Mouse (Mus musculus) liver, embryonic 15.5 days (tissue): ENCODE results near the gene Traf5. TPM values are rescaled to one million over a fixed set of nuclear protein-coding genes. Genes with fewer than 3 reads are reported as not detected.

Experiments
- ATAC-seq: fragments of 200-750 bp; cut with Nextera tagmentation; 2 replicates; pipeline ENCODE4 v1.8.0; 2017; ENCODE audit warnings: moderate number of reproducible peaks, mild to moderate bottlenecking, moderate library complexity; ENCODE audit not compliant: insufficient read depth
- H3K27ac ChIP-seq: fragments of 300-500 bp; sonication (generic); replicated peaks from 2 replicates; pipeline ENCODE4 v1.5.1; 2015; ENCODE audit warnings: mild to moderate bottlenecking, inconsistent platforms
- H3K27me3 ChIP-seq: fragments of 300-500 bp; sonication (generic); 2 replicates; pipeline ENCODE4 v1.6.1; 2015; ENCODE audit warnings: mild to moderate bottlenecking, inconsistent platforms
- H3K36me3 ChIP-seq: fragments of 300-500 bp; sonication (generic); replicated peaks from 2 replicates; pipeline ENCODE4 v1.6.1; 2015; ENCODE audit warnings: moderate library complexity, mild to moderate bottlenecking, inconsistent platforms
- H3K4me1 ChIP-seq: fragments of 300-500 bp; sonication (generic); replicated peaks from 2 replicates; pipeline ENCODE4 v1.6.1; 2015; ENCODE audit warnings: inconsistent platforms
- H3K4me2 ChIP-seq: fragments of 300-500 bp; sonication (generic); 2 replicates; pipeline ENCODE4 v1.6.1; 2015; ENCODE audit warnings: moderate library complexity, mild to moderate bottlenecking, inconsistent platforms
- H3K4me3 ChIP-seq: fragments of 300-500 bp; sonication (generic); replicated peaks from 2 replicates; pipeline ENCODE4 v1.5.1; 2015; ENCODE audit warnings: mild to moderate bottlenecking, inconsistent platforms
- H3K9ac ChIP-seq: fragments of 300-500 bp; sonication (generic); 2 replicates; pipeline ENCODE4 v1.6.1; 2015; ENCODE audit warnings: moderate library complexity, mild to moderate bottlenecking, inconsistent platforms
- H3K9me3 ChIP-seq: fragments of 300-500 bp; sonication (generic); replicated peaks from 2 replicates; pipeline ENCODE4 v1.6.1; 2016; ENCODE audit warnings: inconsistent platforms
- WGBS: fragments of 180-500 bp; shearing (Covaris S2); methylation state at CpG from one replicate; pipeline ENCODE4 v1.1.7; 2015; ENCODE audit warnings: mixed read lengths; ENCODE audit not compliant: insufficient replicate concordance; 5-methylcytosine and 5-hydroxymethylcytosine counted together
- polyA plus RNA-seq: library from polyadenylated mRNA; unstranded; fragments of >200 nt; fragmentation: Nextera tagmentation; extraction: Ambion mirVana; gene quantifications from 2 replicates; pipeline ENCODE4 v1.2.1, GENCODE M21; 2015

Traf5 gene
- polyA plus RNA-seq, 1 experiment from 2014 or later = 8.0 TPM

- Histone ChIP-seq H3K9ac (no peak overlapping the region), H3K9me3 (no peaks in the 10 kb centered on the region), H3K27me3 (no peaks in the 10 kb centered on the region), H3K4me3 (no peak overlapping the region), H3K4me1 (peaks cover 19% of the 10 kb centered on the region), H3K36me3 (peaks cover 56% of the 10 kb centered on the region), H3K4me2 (no peak overlapping the region), H3K27ac (no peak overlapping the region)
- no peak for ATAC-seq
- WGBS = 65% methylated on average over 6 of the region's 6 CpGs
Observed at GRCm38 (mm10) chr1:192109169-192109568, 16.8 kb upstream of the Traf5 start.

GRCm38 (mm10) chr1:192107352-192107751 lies 15.0 kb upstream of the Traf5 start:
- WGBS = 9% methylated on average over 2 of the region's 2 CpGs
- H3K36me3 ChIP-seq = peaks cover 50% of the 10 kb centered on the region

GRCm38 (mm10) chr1:192105902-192106389 lies 13.6 kb upstream of the Traf5 start:
- Histone ChIP-seq H3K36me3 (peaks cover 52% of the 10 kb centered on the region), H3K9me3 (no peaks in the 10 kb centered on the region), H3K4me2 (no peak overlapping the region), H3K4me1 (peaks cover 28% of the 10 kb centered on the region), H3K27me3 (no peaks in the 10 kb centered on the region), H3K9ac (no peak overlapping the region), H3K27ac (no peak overlapping the region), H3K4me3 (no peak overlapping the region)
- ATAC-seq = no peak
- WGBS = 77% methylated on average over 4 of the region's 4 CpGs

More at GRCm38 (mm10) chr1:192107352-192107751, 15.0 kb upstream of the Traf5 start:
- no peaks in the 10 kb centered on the region for H3K9me3 ChIP-seq
- H3K4me1 ChIP-seq = peaks cover 24% of the 10 kb centered on the region
- no peak overlapping the region for H3K9ac ChIP-seq
- no peaks in the 10 kb centered on the region for H3K27me3 ChIP-seq
- no peak overlapping the region; the same call in 1 of the 2 replicates for H3K27ac ChIP-seq
- H3K4me2 ChIP-seq = no peak overlapping the region
- no peak overlapping the region for H3K4me3 ChIP-seq
- ATAC-seq = peak; percentile 49; the same call in 1 of the 2 replicates

GRCm38 (mm10) chr1:192104021-192104420 lies 11.7 kb upstream of the Traf5 start:
- H3K9ac ChIP-seq = no peak overlapping the region
- no peaks in the 10 kb centered on the region for H3K27me3 ChIP-seq
- H3K9me3 ChIP-seq = no peaks in the 10 kb centered on the region
- ATAC-seq = peak; percentile 57
- peak overlapping the region; percentile 45; the same call in 1 of the 2 replicates for H3K27ac ChIP-seq
- H3K36me3 ChIP-seq = peaks cover 44% of the 10 kb centered on the region
- H3K4me1 ChIP-seq = peaks cover 20% of the 10 kb centered on the region; the same call in 1 of the 2 replicates
- 86% methylated on average over 9 of the region's 9 CpGs for WGBS
- H3K4me2 ChIP-seq = no peak overlapping the region
- no peak overlapping the region for H3K4me3 ChIP-seq

- peaks cover 48% of the 10 kb centered on the region for H3K36me3 ChIP-seq
- WGBS = 76% methylated on average over 6 of the region's 6 CpGs
- ATAC-seq = no peak
- no peaks in the 10 kb centered on the region for H3K27me3 ChIP-seq
- no peak overlapping the region for H3K4me2 ChIP-seq
- H3K4me1 ChIP-seq = peaks cover 17% of the 10 kb centered on the region; the same call in 1 of the 2 replicates
- H3K9ac ChIP-seq = no peak overlapping the region
- no peaks in the 10 kb centered on the region for H3K9me3 ChIP-seq
- no peak overlapping the region for H3K4me3 ChIP-seq
- H3K27ac ChIP-seq = peak overlapping the region; percentile 19; the same call in 1 of the 2 replicates
Observed at GRCm38 (mm10) chr1:192103176-192103575, 10.8 kb upstream of the Traf5 start.

- no peaks in the 10 kb centered on the region for H3K9me3 ChIP-seq
- no peak overlapping the region for H3K4me3 ChIP-seq
- whole genome bisulfite sequencing = 57% methylated on average over 8 of the region's 8 CpGs
- no peaks in the 10 kb centered on the region for H3K27me3 ChIP-seq
- H3K36me3 ChIP-seq = peaks cover 46% of the 10 kb centered on the region
- no peak overlapping the region for H3K4me2 ChIP-seq
- no peak overlapping the region for H3K9ac ChIP-seq
- H3K27ac ChIP-seq = no peak overlapping the region
- ATAC-seq = no peak
- peaks cover 9% of the 10 kb centered on the region; the same call in 1 of the 2 replicates for H3K4me1 ChIP-seq
Observed at GRCm38 (mm10) chr1:192101359-192101758, 9.0 kb upstream of the Traf5 start.

- H3K27ac ChIP-seq = no peak overlapping the region
- 83% methylated on average over 11 of the region's 11 CpGs for WGBS
- no peak overlapping the region for H3K4me3 ChIP-seq
- no peaks in the 10 kb centered on the region for H3K9me3 ChIP-seq
- no peaks in the 10 kb centered on the region for H3K27me3 ChIP-seq
- no peak overlapping the region for H3K4me2 ChIP-seq
- no peak for ATAC-seq
- H3K36me3 ChIP-seq = peaks cover 46% of the 10 kb centered on the region
- no peak overlapping the region for H3K9ac ChIP-seq
- H3K4me1 ChIP-seq = peaks cover 9% of the 10 kb centered on the region; the same call in 1 of the 2 replicates
Observed at GRCm38 (mm10) chr1:192100742-192101141, 8.4 kb upstream of the Traf5 start.

- 69% methylated on average over 5 of the region's 5 CpGs for WGBS
- Histone ChIP-seq H3K27me3 (no peaks in the 10 kb centered on the region), H3K4me2 (no peak overlapping the region), H3K4me1 (peaks cover 21% of the 10 kb centered on the region), H3K9me3 (no peaks in the 10 kb centered on the region), H3K36me3 (peaks cover 16% of the 10 kb centered on the region), H3K4me3 (no peak overlapping the region), H3K9ac (no peak overlapping the region), H3K27ac (no peak overlapping the region)
- no peak for ATAC-seq
Observed at GRCm38 (mm10) chr1:192095626-192096025, 3.3 kb upstream of the Traf5 start.

GRCm38 (mm10) chr1:192094451-192095170 lies 2.3 kb upstream of the Traf5 start:
- Histone ChIP-seq H3K27me3 (no peaks in the 10 kb centered on the region), H3K9me3 (no peaks in the 10 kb centered on the region), H3K4me3 (no peak overlapping the region), H3K36me3 (peaks cover 13% of the 10 kb centered on the region), H3K27ac (no peak overlapping the region), H3K9ac (no peak overlapping the region), H3K4me1 (peaks cover 32% of the 10 kb centered on the region), H3K4me2 (no peak overlapping the region)
- 48% methylated on average over 13 of the region's 13 CpGs for WGBS
- no peak for ATAC-seq

GRCm38 (mm10) chr1:192092879-192093660 lies 711 bp upstream of the Traf5 start:
- peak overlapping the region; percentile 64 for H3K27ac ChIP-seq
- peaks cover 4% of the 10 kb centered on the region; the same call in 1 of the 2 replicates for H3K36me3 ChIP-seq

More at GRCm38 (mm10) chr1:192092879-192093660, 711 bp upstream of the Traf5 start:
- Histone ChIP-seq H3K4me1 (peaks cover 36% of the 10 kb centered on the region), H3K4me3 (peak overlapping the region; percentile 79), H3K27me3 (no peaks in the 10 kb centered on the region), H3K9ac (peak overlapping the region; percentile 37), H3K4me2 (peak overlapping the region; percentile 92), H3K9me3 (no peaks in the 10 kb centered on the region)
- 26% methylated on average over 16 of the region's 16 CpGs for WGBS
- ATAC-seq = peak; percentile 80
